Mouse (Mus musculus) erythroid progenitor cell, adult 5-6 weeks (primary cell): ENCODE measurements around the gene Dbx2. TPM values are rescaled to one million over a fixed set of nuclear protein-coding genes. Genes with fewer than 3 reads are reported as not detected.

ENCODE experiments used
- ATAC-seq: replicated peaks from 2 replicates; pipeline ENCODE4 v1.8.0; 2016; ENCODE audit warnings: moderate number of reproducible peaks, mild to moderate bottlenecking, moderate TSS enrichment, inconsistent platforms; ENCODE audit not compliant: poor library complexity, low FRiP score, severe bottlenecking
- total RNA-seq, 2 experiments: library from RNA; stranded (forward) in 1 of 2; stranded (reverse) in 1 of 2; fragments of 150-400 nt in 1 of 2; fragments of 186-747, 209-891 nt in 1 of 2; gene quantifications; 2 replicates each; pipeline versions ENCODE4 v1.2.3 to v1.2.4; 2015 to 2017; ENCODE audit warnings: low replicate concordance in 2 of 2

Dbx2 gene
- total RNA-seq, 2 experiments from 2014 or later: not detected

- ATAC-seq: no peak
These were observed 16.5 kb downstream of the Dbx2 start for GRCm38 (mm10) chr15:95639115-95639828.

- no peak for ATAC-seq
These were observed 31.4 kb downstream of the Dbx2 start for GRCm38 (mm10) chr15:95624396-95624795.

GRCm38 (mm10) chr15:95622797-95623196, 33.0 kb downstream of the Dbx2 start:
- no peak for ATAC-seq

GRCm38 (mm10) chr15:95612600-95612999, 43.2 kb downstream of the Dbx2 start:
- ATAC-seq: no peak

GRCm38 (mm10) chr15:95601179-95601578, 54.6 kb downstream of the Dbx2 start:
- no peak for ATAC-seq

- ATAC-seq: no peak
These were observed 57.1 kb downstream of the Dbx2 start for GRCm38 (mm10) chr15:95598630-95599029.

GRCm38 (mm10) chr15:95586906-95587305, 68.9 kb downstream of the Dbx2 start:
- no peak for ATAC-seq

GRCm38 (mm10) chr15:95584891-95585290, 70.9 kb downstream of the Dbx2 start:
- no peak for ATAC-seq

GRCm38 (mm10) chr15:95574661-95575060, 81.1 kb downstream of the Dbx2 start:
- no peak for ATAC-seq

Other genes starting within 250 kb of the Dbx2 start
- not detected in 2 replicates for gene Nell2, start 127.4 kb downstream of the Dbx2 start, total RNA-seq (2015; ENCODE audit: low replicate concordance)
- gene Nell2, start 127.4 kb downstream of the Dbx2 start, total RNA-seq (2017; ENCODE audit: low replicate concordance): not detected in 2 replicates
- 23.1 and 28.1 TPM in 2 replicates for gene Ano6, start 134.9 kb upstream of the Dbx2 start, total RNA-seq (2015; ENCODE audit: low replicate concordance)
- 9.4 and 9.5 TPM in 2 replicates for gene Ano6, start 134.9 kb upstream of the Dbx2 start, total RNA-seq (2017; ENCODE audit: low replicate concordance)